Mouse (Mus musculus) spleen, adult 2 months (tissue): Measurements from ENCODE around the gene Ryr1.

Experiments
- CTCF ChIP-seq: fragments of 200-500 bp; IDR thresholded peaks from 2 replicates; pipeline ENCODE4 v1.5.1; 2011; ENCODE audit warnings: mild to moderate bottlenecking, inconsistent platforms; ENCODE audit not compliant: insufficient read depth, insufficient read length, insufficient replicate concordance; ENCODE audit errors: extremely low read depth
- POLR2A ChIP-seq: fragments of 200-500 bp; IDR thresholded peaks from 2 replicates; pipeline ENCODE4 v1.6.1; 2011; ENCODE audit warnings: low read depth, low read length, inconsistent platforms

DNA sequence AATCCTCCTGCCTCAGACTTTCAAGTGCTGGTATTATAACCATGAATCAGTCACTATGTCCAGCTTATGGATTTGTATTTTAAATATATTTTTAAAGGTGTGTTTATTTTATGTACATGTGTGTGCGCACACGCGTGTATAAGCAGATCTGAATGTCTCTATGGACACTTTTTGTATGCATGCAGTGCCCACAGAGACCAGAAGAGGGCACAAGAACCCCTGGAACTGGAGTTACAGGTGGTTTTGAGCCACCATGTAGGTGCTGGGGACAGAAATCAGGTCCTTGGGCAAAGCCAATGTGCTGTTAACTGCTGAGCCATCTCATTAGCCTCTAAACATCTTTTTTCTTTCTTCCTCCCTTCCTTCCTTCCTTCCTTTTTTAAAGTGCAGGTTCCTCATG lies 76.9 kb downstream of the Ryr1 start:
- no peak for TF ChIP-seq CTCF
- TF ChIP-seq POLR2A: no peak
